In the genomic region with DNA sequence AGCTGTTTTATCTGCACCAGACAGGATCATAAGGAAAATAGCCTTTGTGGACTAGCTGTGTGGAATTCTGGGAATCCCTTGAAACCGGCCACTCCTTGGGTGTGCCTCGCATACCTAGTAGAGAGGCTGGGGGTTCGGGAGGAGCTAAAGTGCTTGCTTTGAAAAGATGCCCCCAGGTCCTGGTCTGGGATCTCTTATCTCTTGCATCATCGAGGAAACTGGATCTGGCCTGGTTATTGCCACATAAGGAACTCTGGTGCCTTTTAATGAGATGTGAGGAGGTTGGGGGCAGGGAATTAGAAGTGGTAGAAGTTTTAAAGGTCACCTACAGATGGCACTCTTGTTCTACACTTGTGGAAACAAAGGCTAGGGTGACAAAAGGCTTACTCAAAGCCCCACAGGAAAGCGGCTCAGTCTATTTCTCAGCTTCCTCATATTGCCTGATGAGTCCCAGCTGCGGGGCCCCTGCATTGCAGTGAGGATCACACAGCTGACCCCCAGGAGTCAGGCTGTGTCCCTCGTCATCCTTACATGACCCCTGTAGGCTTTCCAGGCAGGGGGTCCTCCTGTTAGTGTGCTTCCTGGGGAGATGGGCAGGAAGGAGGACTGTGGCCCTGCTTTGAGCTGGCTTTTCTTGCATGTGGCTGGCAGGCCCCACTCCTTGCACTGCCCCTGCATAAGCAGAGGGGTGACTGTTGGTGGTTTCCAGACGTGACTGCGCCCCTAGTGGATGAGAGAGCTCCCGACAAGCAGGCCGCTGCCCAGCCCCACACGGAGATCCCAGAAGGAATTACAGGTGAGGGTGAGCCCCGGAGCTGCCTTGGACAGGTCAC, we compare ENCODE assay signal across 2 mouse cellular contexts.
TF ChIP-seq lines count a peak whose summit lies in the region.

No protein-coding gene starts in this region.

TF ChIP-seq in C2C12, 6 proteins besides CTCF, POLR2A, EP300 and RAD21 (continued from another document):
- TF ChIP-seq CEBPB (IDR thresholded peaks at IDR 0.05; ENCODE audit: low read depth): peak; percentile 78

TF ChIP-seq in myocyte, 11 proteins besides CTCF, POLR2A, EP300 and RAD21 (continued from another document):
- TF ChIP-seq POLR2AphosphoS2 (IDR thresholded peaks at IDR 0.05; ENCODE audit: insufficient read length, low read depth) (no peak), TCF12 (IDR thresholded peaks at IDR 0.05; ENCODE audit: insufficient read depth, poor library complexity, severe bottlenecking) (no peak), E2F4 (IDR thresholded peaks at IDR 0.05; ENCODE audit: insufficient read depth) (no peak), MAX (IDR thresholded peaks at IDR 0.05; ENCODE audit: low read depth) (no peak), CEBPB (IDR thresholded peaks at IDR 0.05; ENCODE audit: insufficient read depth, poor library complexity, severe bottlenecking) (0 out of 2 replicates have a peak, but pooled peaks have one; percentile 59), TCF3 (IDR thresholded peaks at IDR 0.05; ENCODE audit: insufficient read length, low read depth) (no peak), MYOG (IDR thresholded peaks at IDR 0.05; ENCODE audit: control insufficient read depth in 1 of 3, insufficient read depth in 1 of 3, insufficient read length in 2 of 3, low read depth in 2 of 3) (peak in 1 of 3 experiments; percentile 8), REST (IDR thresholded peaks at IDR 0.05; ENCODE audit: insufficient read depth, insufficient read length) (no peak), MYOD1 (IDR thresholded peaks at IDR 0.05; ENCODE audit: control insufficient read depth in 1 of 3, insufficient read length in 2 of 3, low read depth in 2 of 3) (no peak)
